In the genomic region with DNA sequence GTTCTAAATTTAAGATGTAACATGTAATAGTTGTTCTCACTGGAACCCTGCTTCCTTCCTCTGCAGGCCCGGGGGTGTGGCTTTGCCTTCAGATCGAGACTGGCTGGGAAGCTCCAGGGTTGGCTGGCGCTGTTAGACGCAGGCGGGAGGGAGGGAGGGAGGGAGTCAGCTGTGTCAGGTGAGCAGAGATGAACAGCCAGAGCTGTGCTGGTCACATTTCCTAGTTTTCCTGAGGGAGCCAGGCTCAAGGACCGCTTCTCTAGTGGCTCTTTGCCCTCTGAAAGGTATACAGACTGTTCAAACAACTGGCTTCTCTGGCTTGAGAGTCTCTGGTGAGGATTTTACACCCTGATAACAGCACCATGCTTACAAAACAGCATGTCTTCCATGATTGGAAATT, we compare ENCODE assay signal across 18 mouse cellular contexts. TPM values are rescaled to one million over a fixed set of nuclear protein-coding genes. Genes with fewer than 3 reads are reported as not detected.
DNase-seq lines count a peak whose midpoint lies in the region; ATAC-seq and TF ChIP-seq lines count a peak whose summit lies in the region.
"Had no signal": no experiment of that assay in that cellular context is flagged by ENCODE, and none has a peak within 500 bp of the region (broad histone marks: within the 10 kb centered on the region; RNA-seq: fewer than 3 reads in every experiment).

No protein-coding gene starts in this region.

- H3K4me2 ChIP-seq in intestine, embryonic 15.5 days (replicated peaks) = no peak overlapping the region
- H3K4me2 ChIP-seq: forebrain, embryonic 13.5 days; hindbrain, embryonic 15.5 days; midbrain, embryonic 12.5 days had no signal

- no peaks in the 10 kb centered on the region for H3K27me3 ChIP-seq in intestine, embryonic 15.5 days (replicated peaks)
- H3K27me3 ChIP-seq: forebrain, embryonic 13.5 days; hindbrain, embryonic 15.5 days had no signal

- H3K36me3 ChIP-seq in intestine, embryonic 15.5 days = peaks cover 17% of the 10 kb centered on the region

- no peak for TF ChIP-seq POLR2A in lung, adult 2 months (IDR thresholded peaks at IDR 0.05; ENCODE audit: borderline replicate concordance, extremely low read depth, low read depth, low read length)

- no peak for TF ChIP-seq CTCF in lung, adult 2 months (IDR thresholded peaks at IDR 0.05; ENCODE audit: insufficient read depth, low read length)

- H3K27ac ChIP-seq in intestine, embryonic 15.5 days = no peak overlapping the region
- H3K27ac ChIP-seq: forebrain, embryonic 13.5 days; gastrocnemius, adult 2 months; hindbrain, embryonic 15.5 days; macrophage; midbrain, embryonic 12.5 days had no signal

- DNase-seq in liver = peak; percentile 21
- DNase-seq in lung, adult 2 months = peak; percentile 44
- peak; percentile 58 to 80 for DNase-seq in lung, postnatal 4 days
- DNase-seq in left cerebral cortex, postnatal 36 days (ENCODE audit: low spot score in 2 of 2) = no peak
- DNase-seq in retina, embryonic 14.5 days (ENCODE audit: low spot score) = no peak
- no peak for DNase-seq in cerebellum, postnatal 4 days (ENCODE audit: low spot score in 2 of 2)
- DNase-seq in left cerebral cortex, adult 11 months (ENCODE audit: low spot score) = no peak
- DNase-seq: adrenal gland, postnatal 14 days; cerebellum, adult 9-10 months; gastrocnemius, adult 2 months; heart, postnatal 10 days; layer of hippocampus, adult 9-11 months had no signal

- no peaks in the 10 kb centered on the region for H3K9me3 ChIP-seq in intestine, embryonic 15.5 days
- H3K9me3 ChIP-seq: forebrain, embryonic 13.5 days; hindbrain, embryonic 15.5 days; midbrain, embryonic 12.5 days had no signal

- WGBS in intestine, embryonic 15.5 days = 34% methylated on average over 6 of the region's 6 CpGs
- 49% methylated on average over 6 of the region's 6 CpGs for WGBS in lung, adult 2 months

- peaks cover 2% of the 10 kb centered on the region; the same call in 1 of the 2 replicates for H3K4me1 ChIP-seq in intestine, embryonic 15.5 days (replicated peaks)
- no peaks in the 10 kb centered on the region for H3K4me1 ChIP-seq in lung, adult 2 months (ENCODE audit: control insufficient read depth, insufficient read depth, low read length)

- no peak overlapping the region for H3K4me3 ChIP-seq in intestine, embryonic 15.5 days (replicated peaks)
- no peak overlapping the region for H3K4me3 ChIP-seq in lung, adult 2 months (replicated peaks; ENCODE audit: extremely low read depth, low read depth, low read length)
- H3K4me3 ChIP-seq: forebrain, embryonic 13.5 days; gastrocnemius, adult 2 months; hindbrain, embryonic 15.5 days; midbrain, embryonic 12.5 days; myocyte had no signal

- intact Hi-C loops in left cerebral cortex, postnatal 36 days (cut with DNase I) = no loop called here

- no peak overlapping the region for H3K9ac ChIP-seq in intestine, embryonic 15.5 days
- H3K9ac ChIP-seq: forebrain, embryonic 13.5 days; hindbrain, embryonic 15.5 days; midbrain, embryonic 12.5 days had no signal

- peak; percentile 88 for ATAC-seq in intestine, embryonic 15.5 days
- ATAC-seq: forebrain, embryonic 13.5 days had no signal

RNA-seq across cellular contexts. Expression of gene Scml4, which starts 29.8 kb away (rescaled TPM):
- 29.3 TPM in 2 replicates for polyA plus RNA-seq in intestine, embryonic 15.5 days (2015; fragmentation: Nextera tagmentation; extraction: Ambion mirVana)
- 2.9 and 3.1 TPM in 2 replicates for polyA plus RNA-seq in lung, adult 2 months (2012; rRNA removed)
- total RNA-seq in left cerebral cortex, postnatal 36 days (2021) = 1 to 10 TPM; 2.2 to 3.4 TPM
- polyA plus RNA-seq: macrophage had no signal

Comparison
In these comparisons a context has a peak if more than half of its experiments do, and no peak if none do; other contexts are left out.
1. DNase-seq: peak in liver (single experiment), lung, adult 2 months (single experiment) and lung, postnatal 4 days (2 of 2); none in left cerebral cortex, postnatal 36 days (0 of 2), retina, embryonic 14.5 days (single experiment), cerebellum, postnatal 4 days (0 of 2) and left cerebral cortex, adult 11 months (single experiment).